Mouse (Mus musculus) CH12.LX (cell line): ENCODE measurements around the gene Shld2. TPM values are rescaled to one million over a fixed set of nuclear protein-coding genes. Genes with fewer than 3 reads are reported as not detected.
A peak's percentile ranks its signal among the peaks of the same experiment; 100 is the strongest.

ENCODE experiments used
- DNase-seq: peaks from one replicate; pipeline ENCODE4 v3.0.0-alpha.2; 2013; ENCODE audit errors: extremely low read depth
- H3K27ac ChIP-seq: 2 replicates; pipeline ENCODE4 v1.5.1; 2012; ENCODE audit warnings: low read depth, mild to moderate bottlenecking, control low read depth, moderate library complexity; ENCODE audit not compliant: insufficient read depth
- H3K27me3 ChIP-seq: replicated peaks from 2 replicates; pipeline ENCODE3; 2012; ENCODE audit warnings: inconsistent platforms
- H3K36me3 ChIP-seq, 2 experiments: replicated peaks in 1 of 2; 2 replicates each; pipeline versions ENCODE3 to v1.6.1; 2012; ENCODE audit warnings: inconsistent platforms in 1 of 2, low read length in 1 of 2, mild to moderate bottlenecking in 1 of 2, mixed read lengths in 1 of 2, moderate library complexity in 1 of 2; ENCODE audit not compliant: control insufficient read depth in 1 of 2, insufficient read depth in 1 of 2
- H3K4me1 ChIP-seq, 2 experiments: 2 replicates each; pipeline ENCODE4 v1.6.1; 2012; ENCODE audit warnings: inconsistent platforms in 1 of 2, moderate library complexity in 1 of 2; ENCODE audit not compliant: insufficient read depth in 2 of 2, control insufficient read depth in 1 of 2
- H3K4me2 ChIP-seq: 2 replicates; pipeline ENCODE4 v1.6.1; 2012; ENCODE audit warnings: low read depth, mild to moderate bottlenecking, control low read depth; ENCODE audit not compliant: poor library complexity, insufficient read depth, severe bottlenecking
- H3K4me3 ChIP-seq, 3 experiments: fragments of 150-350 bp in 1 of 3; sonication (generic) in 1 of 3; replicated peaks in 1 of 3; 2 replicates each; pipeline versions ENCODE3 to v1.5.1; 2011 to 2012; ENCODE audit warnings: low read depth in 2 of 3, low read length in 2 of 3, mild to moderate bottlenecking in 2 of 3, moderate library complexity in 2 of 3, control low read depth in 1 of 3, improper control_type of control experiment in 1 of 3, inconsistent platforms in 1 of 3, mixed read lengths in 1 of 3; ENCODE audit not compliant: poor library complexity in 1 of 3
- H3K79me2 ChIP-seq: replicated peaks from 2 replicates; pipeline ENCODE4 v1.6.1; 2012; ENCODE audit warnings: mild to moderate bottlenecking, moderate library complexity; ENCODE audit not compliant: control insufficient read depth, poor library complexity, insufficient read depth, severe bottlenecking; ENCODE audit errors: extremely low read depth
- H3K9ac ChIP-seq: 2 replicates; pipeline ENCODE4 v1.6.1; 2012; ENCODE audit warnings: low read depth, mild to moderate bottlenecking, control low read depth, moderate library complexity; ENCODE audit not compliant: insufficient read depth
- H3K9me3 ChIP-seq: replicated peaks from 2 replicates; pipeline ENCODE3; 2012; ENCODE audit warnings: low read length, inconsistent platforms, mixed read lengths
- CHD1 ChIP-seq: IDR thresholded peaks from 2 replicates; pipeline ENCODE4 v1.6.1; 2012; ENCODE audit warnings: low read depth, low read length, improper control_type of control experiment, inconsistent platforms
- CHD2 ChIP-seq: IDR thresholded peaks from 2 replicates; pipeline ENCODE4 v1.6.1; 2011; ENCODE audit warnings: low read length, improper control_type of control experiment
- E2F4 ChIP-seq: IDR thresholded peaks from 2 replicates; pipeline ENCODE4 v1.6.1; 2011; ENCODE audit warnings: low read depth, low read length, improper control_type of control experiment; ENCODE audit not compliant: insufficient replicate concordance
- ELF1 ChIP-seq: IDR thresholded peaks from 2 replicates; pipeline ENCODE4 v1.6.1; 2014; ENCODE audit warnings: low read depth, mild to moderate bottlenecking, inconsistent platforms, low read length, improper control_type of control experiment
- EP300 ChIP-seq: IDR thresholded peaks from 2 replicates; pipeline ENCODE4 v1.6.1; 2011; ENCODE audit warnings: low read length, improper control_type of control experiment
- ETS1 ChIP-seq: conservative IDR thresholded peaks from 2 replicates; pipeline ENCODE4 v1.6.1; 2012; ENCODE audit warnings: low read depth, mild to moderate bottlenecking, inconsistent platforms, low read length, improper control_type of control experiment, moderate library complexity
- GABPA ChIP-seq: IDR thresholded peaks from 2 replicates; pipeline ENCODE4 v1.6.1; 2012; ENCODE audit warnings: low read depth, low read length, improper control_type of control experiment, inconsistent platforms; ENCODE audit not compliant: insufficient replicate concordance
- HCFC1 ChIP-seq: IDR thresholded peaks from 2 replicates; pipeline ENCODE4 v1.6.1; 2012; ENCODE audit warnings: low read depth, mild to moderate bottlenecking, inconsistent platforms, low read length, improper control_type of control experiment
- MAX ChIP-seq: IDR thresholded peaks from 2 replicates; pipeline ENCODE4 v1.6.1; 2011; ENCODE audit warnings: low read length, improper control_type of control experiment
- MXI1 ChIP-seq: IDR thresholded peaks from 2 replicates; pipeline ENCODE4 v1.6.1; 2011; ENCODE audit warnings: mild to moderate bottlenecking, low read depth, low read length, improper control_type of control experiment
- NELFE ChIP-seq: IDR thresholded peaks from 2 replicates; pipeline ENCODE4 v1.6.1; 2011; ENCODE audit warnings: low read depth, low read length, improper control_type of control experiment
- NRF1 ChIP-seq: IDR thresholded peaks from 2 replicates; pipeline ENCODE4 v1.6.1; 2014; ENCODE audit warnings: low read depth, mild to moderate bottlenecking, inconsistent platforms, low read length, improper control_type of control experiment, moderate library complexity
- PAX5 ChIP-seq: IDR thresholded peaks from 2 replicates; pipeline ENCODE4 v1.6.1; 2012; ENCODE audit warnings: low read length, inconsistent platforms, mixed read lengths
- POLR2A ChIP-seq: IDR thresholded peaks from 2 replicates; pipeline ENCODE4 v1.6.1; 2011; ENCODE audit warnings: low read depth, mild to moderate bottlenecking, improper control_type of control experiment, low read length
- POLR2AphosphoS2 ChIP-seq: IDR thresholded peaks from 2 replicates; pipeline ENCODE4 v1.6.1; 2011; ENCODE audit warnings: low read depth, low read length, improper control_type of control experiment
- RAD21 ChIP-seq: IDR thresholded peaks from 2 replicates; pipeline ENCODE4 v1.6.1; 2011; ENCODE audit warnings: low read depth, mild to moderate bottlenecking, low read length, improper control_type of control experiment, moderate library complexity
- RCOR1 ChIP-seq: conservative IDR thresholded peaks from 2 replicates; pipeline ENCODE4 v1.6.1; 2012; ENCODE audit warnings: low read depth, mild to moderate bottlenecking, inconsistent platforms, low read length, improper control_type of control experiment
- SIN3A ChIP-seq: IDR thresholded peaks from 2 replicates; pipeline ENCODE4 v1.6.1; 2012; ENCODE audit warnings: low read length, improper control_type of control experiment, inconsistent platforms
- SMC3 ChIP-seq: IDR thresholded peaks from 2 replicates; pipeline ENCODE4 v1.6.1; 2011; ENCODE audit warnings: low read depth, low read length, improper control_type of control experiment
- TCF12 ChIP-seq: IDR thresholded peaks from 2 replicates; pipeline ENCODE4 v1.6.1; 2014; ENCODE audit warnings: low read depth, mild to moderate bottlenecking, inconsistent platforms, low read length, improper control_type of control experiment
- UBTF ChIP-seq: IDR thresholded peaks from 2 replicates; pipeline ENCODE4 v1.6.1; 2012; ENCODE audit warnings: low read depth, mild to moderate bottlenecking, inconsistent platforms, low read length, improper control_type of control experiment, moderate library complexity
- USF1 ChIP-seq: IDR thresholded peaks from 2 replicates; pipeline ENCODE4 v1.6.1; 2014; ENCODE audit warnings: low read depth, mild to moderate bottlenecking, inconsistent platforms, low read length, improper control_type of control experiment
- ZKSCAN1 ChIP-seq: IDR thresholded peaks from 2 replicates; pipeline ENCODE4 v1.6.1; 2012; ENCODE audit warnings: low read depth, inconsistent platforms, low read length, improper control_type of control experiment, borderline replicate concordance
- ZMIZ1 ChIP-seq: IDR thresholded peaks from 2 replicates; pipeline ENCODE4 v1.6.1; 2012; ENCODE audit warnings: low read depth, mild to moderate bottlenecking, inconsistent platforms, low read length, improper control_type of control experiment
- ZNF384 ChIP-seq: IDR thresholded peaks from 2 replicates; pipeline ENCODE4 v1.6.1; 2012; ENCODE audit warnings: low read depth, low read length, improper control_type of control experiment, inconsistent platforms
- dilution Hi-C: fragments of 300-500 bp; cut with MboI; formaldehyde crosslinking; loops from 2 replicates; pipeline ENCODE4 v1.14.3; 2020; ENCODE audit warnings: low sequenced_read_pairs; ENCODE audit not compliant: extremely low pct_unique_long_range_greater_than_20kb, extremely low pct_ligation_motif_present
- in situ Hi-C: fragments of 300-500 bp; cut with MboI; formaldehyde crosslinking; loops from 3 replicates; pipeline ENCODE4 v1.14.3; 2019; ENCODE audit warnings: low sequenced_read_pairs, low pct_ligation_motif_present, low pct_unique_long_range_greater_than_20kb, mixed read lengths
- polyA plus RNA-seq: library from polyadenylated mRNA; unstranded; fragments of >175 nt; gene quantifications from 2 replicates; pipeline ENCODE4 v1.2.1, GENCODE M21; 2012; ENCODE audit warnings: low read depth; ENCODE audit not compliant: insufficient read length
- total RNA-seq, 2 experiments: library from RNA; depleted of rRNA; stranded (reverse); fragments of 300-350 nt in 1 of 2; fragments of >200 nt in 1 of 2; gene quantifications; 2 replicates each; pipeline ENCODE4 v1.2.3; 2012 to 2014

Shld2 gene
- total and polyA plus RNA-seq, 3 experiments: 12.0 to 21.8 (median 13.9) TPM

DNA sequence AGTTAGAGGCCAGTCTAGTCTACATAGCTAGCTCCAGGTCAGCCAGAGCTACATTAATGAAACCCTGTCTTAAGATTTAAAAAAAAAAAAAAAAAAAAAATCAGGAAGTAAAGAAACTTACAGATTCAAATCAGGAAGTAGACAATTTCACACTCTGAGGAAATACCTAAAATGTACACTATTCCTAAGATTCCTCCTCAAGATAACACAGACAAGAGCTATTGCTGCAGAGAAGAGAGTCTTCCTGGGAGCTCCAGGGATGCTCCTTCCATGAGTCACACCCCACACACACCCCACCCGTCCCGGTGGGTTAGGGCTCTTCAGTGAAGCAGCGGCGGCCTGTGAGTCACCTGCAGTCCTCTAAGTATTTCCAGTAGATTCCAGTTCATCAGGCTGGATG lies 13.3 kb downstream of the Shld2 start:
- no peaks in the 10 kb centered on the region for H3K9me3 ChIP-seq
- dilution Hi-C loops: no loop called here
- TF ChIP-seq POLR2AphosphoS2 (no peak), CHD2 (no peak), ZNF384 (peak; percentile 92), PAX5 (no peak), ELF1 (peak; percentile 58), UBTF (no peak), EP300 (0 out of 2 replicates have a peak, but pooled peaks have one; percentile 20), RAD21 (no peak), ZKSCAN1 (no peak), CHD1 (no peak), USF1 (no peak)
- peak overlapping the region; percentile 61 for H3K4me2 ChIP-seq
- H3K27ac ChIP-seq: no peak overlapping the region
- in situ Hi-C loops: no loop called here
- H3K9ac ChIP-seq: no peak overlapping the region
- no peak overlapping the region for H3K4me3 ChIP-seq
- no peaks in the 10 kb centered on the region for H3K27me3 ChIP-seq
- no peaks in the 10 kb centered on the region for H3K79me2 ChIP-seq
- H3K4me1 ChIP-seq: peaks cover 0 to 41% of the 10 kb centered on the region in 2 experiments; a peak in 3 of 4 replicates
- peaks cover 0 to 23% of the 10 kb centered on the region in 2 experiments for H3K36me3 ChIP-seq
- no peak for DNase-seq

DNA sequence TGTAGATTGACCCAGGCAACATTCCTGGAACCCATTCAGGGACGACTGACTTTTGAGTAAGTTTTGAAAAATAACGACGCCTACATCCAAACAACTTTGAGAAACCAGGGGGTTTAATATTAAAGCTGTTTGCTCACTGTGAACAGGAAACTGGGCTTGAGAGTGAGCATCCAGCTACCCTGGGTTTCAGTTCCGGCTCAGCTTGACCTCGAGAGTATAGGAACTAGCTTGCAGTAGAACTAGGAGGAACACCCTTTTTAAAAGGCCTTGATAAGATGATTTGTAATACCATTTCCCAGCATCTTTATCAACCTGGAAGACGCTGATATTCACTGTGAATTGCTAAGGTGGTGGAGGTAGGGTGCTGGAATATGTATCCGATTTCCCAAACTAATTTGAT lies 13.9 kb downstream of the Shld2 start:
- Histone ChIP-seq H3K27ac (no peak overlapping the region), H3K4me2 (peak overlapping the region; percentile 61)

DNA sequence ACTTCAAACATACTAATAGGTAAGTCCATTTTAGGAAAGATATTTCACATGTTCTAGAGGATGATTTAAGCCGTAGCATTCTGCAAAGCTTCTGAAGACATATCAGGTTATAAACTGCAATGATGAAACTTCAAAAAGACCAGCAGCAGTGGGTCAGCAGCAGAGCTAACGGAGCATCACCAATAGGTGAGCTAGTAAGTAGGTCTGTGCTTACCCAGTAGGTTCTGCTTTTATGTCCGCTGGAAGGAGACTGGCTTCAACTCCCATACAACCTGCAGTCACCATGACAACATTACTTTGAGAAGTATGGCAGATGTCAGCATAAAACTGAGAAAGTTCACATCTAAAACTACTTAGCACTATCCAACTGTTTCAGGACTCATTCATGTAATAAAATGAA lies 16.7 kb downstream of the Shld2 start:
- TF ChIP-seq TCF12 (no peak), CHD1 (no peak), ETS1 (no peak), MXI1 (no peak), NRF1 (no peak), ZKSCAN1 (no peak), SIN3A (no peak), SMC3 (no peak), PAX5 (no peak), E2F4 (no peak), NELFE (no peak), POLR2A (no peak), USF1 (no peak), ZNF384 (no peak), GABPA (no peak), CHD2 (no peak), HCFC1 (no peak), ZMIZ1 (no peak), RCOR1 (no peak)
- peaks cover 0 to 26% of the 10 kb centered on the region in 2 experiments; a peak in 3 of 4 replicates for H3K4me1 ChIP-seq
- H3K9me3 ChIP-seq: no peaks in the 10 kb centered on the region
- dilution Hi-C loops (no loop called here), in situ Hi-C loops (no loop called here)
- no peak overlapping the region for H3K4me2 ChIP-seq
- H3K4me3 ChIP-seq: no peak overlapping the region
- no peak overlapping the region for H3K27ac ChIP-seq
- H3K79me2 ChIP-seq: no peaks in the 10 kb centered on the region
- H3K9ac ChIP-seq: no peak overlapping the region
- DNase-seq: no peak
- H3K36me3 ChIP-seq: peaks cover 0 to 8% of the 10 kb centered on the region in 2 experiments
- no peaks in the 10 kb centered on the region for H3K27me3 ChIP-seq

More for the DNA sequence above, 13.9 kb downstream of the Shld2 start:
- H3K9ac ChIP-seq: no peak overlapping the region
- H3K9me3 ChIP-seq: no peaks in the 10 kb centered on the region
- peaks cover 0 to 41% of the 10 kb centered on the region in 2 experiments; a peak in 3 of 4 replicates for H3K4me1 ChIP-seq
- no peaks in the 10 kb centered on the region for H3K79me2 ChIP-seq
- TF ChIP-seq HCFC1 (no peak), SIN3A (no peak), ELF1 (0 out of 2 replicates have a peak, but pooled peaks have one; percentile 39), MAX (no peak)
- TF ChIP-seq, all 38 proteins: peak for 1
- no peak overlapping the region for H3K4me3 ChIP-seq
- dilution Hi-C loops: no loop called here
- peaks cover 0 to 17% of the 10 kb centered on the region in 2 experiments for H3K36me3 ChIP-seq
- H3K27me3 ChIP-seq: no peaks in the 10 kb centered on the region
- in situ Hi-C loops: no loop called here
- peak; percentile 32 for DNase-seq
